Mouse (Mus musculus) midbrain, embryonic 14.5 days (tissue): ENCODE measurements around the gene Hoxa7. TPM values are rescaled to one million over a fixed set of nuclear protein-coding genes. Genes with fewer than 3 reads are reported as not detected.

Source experiments
- ATAC-seq: fragments of 200-750 bp; cut with Nextera tagmentation; 2 replicates; pipeline ENCODE4 v1.8.0; 2017; ENCODE audit warnings: moderate number of reproducible peaks, moderate library complexity; ENCODE audit not compliant: low FRiP score, low TSS enrichment
- DNase-seq: peaks from one replicate; pipeline ENCODE4 v3.0.0-alpha.2; 2015
- H3K27ac ChIP-seq: fragments of 300-500 bp; sonication (generic); replicated peaks from 2 replicates; pipeline ENCODE4 v1.5.1; 2014; ENCODE audit warnings: mild to moderate bottlenecking, low read depth, low read length, moderate library complexity
- H3K27me3 ChIP-seq: fragments of 300-500 bp; sonication (generic); 2 replicates; pipeline ENCODE4 v1.6.1; 2014; ENCODE audit warnings: low read length, control low read depth, mixed read lengths; ENCODE audit not compliant: control insufficient read depth, insufficient read depth
- H3K36me3 ChIP-seq: fragments of 300-500 bp; sonication (generic); 2 replicates; pipeline ENCODE4 v1.6.1; 2014; ENCODE audit warnings: low read length, control low read depth; ENCODE audit not compliant: control insufficient read depth, insufficient read depth
- H3K4me1 ChIP-seq: fragments of 300-500 bp; sonication (generic); 2 replicates; pipeline ENCODE4 v1.6.1; 2014; ENCODE audit warnings: mild to moderate bottlenecking, antibody characterized with exemption, low read length, control low read depth; ENCODE audit not compliant: control insufficient read depth, insufficient read depth
- H3K4me2 ChIP-seq: fragments of 300-500 bp; sonication (generic); 2 replicates; pipeline ENCODE4 v1.6.1; 2014; ENCODE audit warnings: mild to moderate bottlenecking, low read length, moderate library complexity
- H3K4me3 ChIP-seq: fragments of 300-500 bp; sonication (generic); replicated peaks from 2 replicates; pipeline ENCODE4 v1.5.1; 2014; ENCODE audit warnings: low read depth, low read length
- H3K9ac ChIP-seq: fragments of 300-500 bp; sonication (generic); replicated peaks from 2 replicates; pipeline ENCODE4 v1.6.1; 2014; ENCODE audit warnings: mild to moderate bottlenecking, low read length, moderate library complexity
- H3K9me3 ChIP-seq: fragments of 300-500 bp; sonication (generic); 2 replicates; pipeline ENCODE4 v1.6.1; 2016; ENCODE audit warnings: low read length, control low read depth, mixed read lengths; ENCODE audit not compliant: control insufficient read depth
- WGBS: fragments of 180-500 bp; shearing (Covaris S2); extraction: QIAGEN DNeasy Blood & Tissue Kit; methylation state at CpG from one replicate; pipeline ENCODE4 v1.1.7; 2014; 5-methylcytosine and 5-hydroxymethylcytosine counted together
- polyA plus RNA-seq: library from polyadenylated mRNA; unstranded; fragments of >200 nt; fragmentation: Nextera tagmentation; extraction: Ambion mirVana; gene quantifications from 2 replicates; pipeline ENCODE4 v1.2.1, GENCODE M21; 2014

Hoxa7 gene
- polyA plus RNA-seq, 1 experiment from 2014 or later, result not detected

DNA sequence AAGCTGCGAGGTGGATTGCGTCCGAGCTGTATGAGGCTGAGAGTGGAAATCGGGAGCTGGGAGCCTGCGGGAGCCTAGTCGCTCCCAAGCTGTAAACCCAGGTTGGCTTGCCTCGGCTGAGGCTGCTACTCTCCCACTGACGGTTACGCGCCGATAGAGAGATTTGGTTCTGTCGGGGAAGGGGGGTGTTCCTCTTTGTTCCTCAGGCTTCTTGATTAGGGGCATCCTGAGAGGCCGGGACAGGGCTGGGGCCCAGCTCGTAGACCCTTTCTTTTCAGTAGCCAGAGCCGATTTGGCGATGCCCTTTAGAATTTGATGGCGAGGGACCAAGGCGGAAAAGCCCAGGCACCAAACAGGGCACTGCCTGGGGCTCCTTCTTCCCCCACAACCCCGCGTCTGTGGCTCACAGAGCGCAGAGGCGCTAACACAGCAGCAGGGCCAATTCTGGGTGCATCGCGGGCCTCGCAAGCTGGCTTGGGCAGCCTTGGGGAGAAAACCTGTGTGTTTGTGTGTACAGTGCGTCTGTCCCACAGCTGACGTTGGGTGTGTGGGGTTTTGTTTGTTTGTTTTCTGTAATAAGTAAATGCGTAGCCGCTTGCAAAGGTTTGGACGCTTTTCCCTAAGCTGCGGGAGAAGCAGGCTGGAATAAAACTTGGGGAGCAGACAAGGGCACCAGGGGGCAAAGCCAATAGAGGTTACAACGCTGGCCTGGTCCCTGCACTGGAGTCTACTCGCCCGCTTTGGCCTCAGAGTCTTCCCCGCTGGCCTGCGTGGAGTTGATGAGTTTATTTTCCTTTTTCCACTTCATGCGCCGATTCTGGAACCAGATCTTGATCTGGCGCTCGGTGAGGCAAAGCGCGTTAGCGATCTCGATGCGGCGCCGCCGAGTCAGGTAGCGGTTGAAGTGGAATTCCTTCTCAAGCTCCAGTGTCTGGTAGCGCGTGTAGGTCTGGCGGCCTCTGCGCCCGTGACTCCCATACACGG is 15.7 kb downstream of the Hoxa7 start:
- H3K27ac ChIP-seq, result no peak overlapping the region
- ATAC-seq, result no peak
- no peaks in the 10 kb centered on the region for H3K4me1 ChIP-seq
- DNase-seq, result no peak
- no peak overlapping the region for H3K4me2 ChIP-seq
- no peak overlapping the region for H3K9ac ChIP-seq
- WGBS, result under 1% methylated on average over 55 of the region's 55 CpGs
- H3K9me3 ChIP-seq, result no peaks in the 10 kb centered on the region
- H3K36me3 ChIP-seq, result no peaks in the 10 kb centered on the region
- H3K4me3 ChIP-seq, result no peak overlapping the region
- peaks cover 99% of the 10 kb centered on the region for H3K27me3 ChIP-seq

DNA sequence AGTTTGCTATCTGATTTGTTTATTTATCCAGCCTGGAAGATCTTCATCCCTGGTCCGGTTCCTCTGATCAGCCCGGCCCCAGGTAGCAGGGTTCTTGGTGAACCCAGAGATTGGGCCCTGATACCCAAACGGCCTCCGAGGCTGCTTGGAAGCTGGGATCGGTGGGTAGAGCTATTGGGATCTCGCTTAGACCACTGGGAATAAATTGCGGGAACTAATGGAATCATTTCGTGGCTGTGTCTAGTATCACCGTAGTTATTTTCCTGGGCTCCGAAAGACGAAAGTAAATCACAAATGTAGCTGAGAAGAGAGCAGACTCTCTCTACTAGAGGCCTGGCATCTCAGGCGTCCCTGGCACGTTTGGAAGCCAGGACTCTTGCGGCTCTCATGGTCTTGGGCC is 16.4 kb downstream of the Hoxa7 start:
- WGBS, result 5% methylated on average over 14 of the region's 14 CpGs
- DNase-seq, result no peak
- no peak overlapping the region for H3K4me3 ChIP-seq
- no peak overlapping the region for H3K27ac ChIP-seq
- H3K4me1 ChIP-seq, result no peaks in the 10 kb centered on the region
- no peaks in the 10 kb centered on the region for H3K36me3 ChIP-seq
- no peaks in the 10 kb centered on the region for H3K9me3 ChIP-seq
- H3K9ac ChIP-seq, result no peak overlapping the region
- ATAC-seq, result no peak
- H3K27me3 ChIP-seq, result peaks cover 100% of the 10 kb centered on the region
- no peak overlapping the region for H3K4me2 ChIP-seq

GRCm38 (mm10) chr6:52204050-52204752 is 17.5 kb downstream of the Hoxa7 start, which contains the start of gene Hoxa5:
TSS of gene Hoxa5 (minus strand) at chr6:52204587.
- DNase-seq (no peak), ATAC-seq (no peak)
- Histone ChIP-seq H3K4me3 (no peak within 1 kb of the TSS), H3K27me3 (peaks cover 100% of the 10 kb centered on the region), H3K27ac (no peak within 1 kb of the TSS), H3K4me2 (peak within 1 kb of the TSS; percentile 29), H3K36me3 (no peaks in the 10 kb centered on the region), H3K4me1 (no peaks in the 10 kb centered on the region), H3K9me3 (no peaks in the 10 kb centered on the region), H3K9ac (no peak within 1 kb of the TSS)
- WGBS, result under 1% methylated on average over 65 of the region's 65 CpGs

GRCm38 (mm10) chr6:52203371-52204049 is 18.1 kb downstream of the Hoxa7 start:
- Histone ChIP-seq H3K4me3 (no peak overlapping the region), H3K4me2 (peak overlapping the region; percentile 29), H3K27me3 (peaks cover 100% of the 10 kb centered on the region), H3K27ac (no peak overlapping the region), H3K9ac (no peak overlapping the region), H3K9me3 (no peaks in the 10 kb centered on the region), H3K36me3 (no peaks in the 10 kb centered on the region), H3K4me1 (no peaks in the 10 kb centered on the region)
- WGBS, result 1% methylated on average over 46 of the region's 46 CpGs
- ATAC-seq, result no peak
- no peak for DNase-seq

DNA sequence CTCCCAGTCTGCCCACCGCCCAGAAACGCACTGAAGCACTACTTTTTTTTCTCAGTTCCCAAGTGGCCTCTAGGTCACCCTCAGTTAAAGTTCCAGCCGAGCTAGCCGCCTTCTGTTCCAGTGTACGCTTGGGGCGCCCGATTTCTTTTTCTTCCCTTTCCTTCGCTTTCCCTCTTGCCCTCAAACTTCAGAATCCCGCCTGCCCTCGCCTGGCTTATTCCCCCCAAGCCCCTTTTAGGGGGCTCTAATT is 18.6 kb downstream of the Hoxa7 start:
- H3K4me3 ChIP-seq, result no peak overlapping the region
- peaks cover 100% of the 10 kb centered on the region for H3K27me3 ChIP-seq
- H3K9me3 ChIP-seq, result no peaks in the 10 kb centered on the region
- no peaks in the 10 kb centered on the region for H3K4me1 ChIP-seq
- no peak overlapping the region for H3K27ac ChIP-seq
- no peak for ATAC-seq
- no peak overlapping the region for H3K4me2 ChIP-seq
- DNase-seq, result no peak
- no peaks in the 10 kb centered on the region for H3K36me3 ChIP-seq
- H3K9ac ChIP-seq, result no peak overlapping the region
- under 1% methylated on average over 10 of the region's 10 CpGs for WGBS

DNA sequence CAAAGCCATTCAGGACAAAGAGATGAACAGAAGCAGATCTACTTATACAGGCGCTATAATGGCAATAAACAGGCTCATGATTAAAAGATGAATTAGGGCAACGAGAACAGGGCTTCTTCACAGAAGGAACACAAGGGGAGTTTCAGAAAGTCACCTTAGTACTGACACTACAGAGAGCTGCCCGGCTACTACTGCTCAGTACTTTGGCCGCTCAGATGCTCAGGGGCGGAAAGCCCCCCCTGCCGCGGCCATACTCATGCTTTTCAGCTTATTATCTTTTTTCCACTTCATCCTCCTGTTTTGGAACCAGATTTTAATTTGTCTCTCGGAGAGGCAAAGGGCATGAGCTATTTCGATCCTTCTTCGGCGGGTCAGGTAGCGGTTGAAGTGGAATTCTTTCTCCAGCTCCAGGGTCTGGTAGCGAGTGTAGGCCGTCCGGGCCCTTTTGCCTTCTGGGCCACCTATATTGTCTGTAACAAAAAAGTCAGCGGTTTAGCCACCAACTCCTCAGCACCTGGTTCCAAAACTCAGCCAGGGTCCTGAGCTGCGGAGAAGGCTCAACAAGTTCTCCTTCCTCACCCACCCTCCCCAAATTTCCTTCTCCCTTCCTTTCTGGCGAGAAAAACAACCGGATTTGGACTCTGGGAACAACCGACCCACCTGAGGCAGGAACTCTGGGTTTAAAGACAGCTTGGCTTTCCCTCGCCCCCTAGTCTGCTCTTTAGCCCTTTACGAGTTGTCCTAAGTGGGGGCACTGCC is 19.1 kb downstream of the Hoxa7 start:
- Histone ChIP-seq H3K4me2 (no peak overlapping the region), H3K36me3 (no peaks in the 10 kb centered on the region), H3K4me1 (no peaks in the 10 kb centered on the region), H3K27ac (no peak overlapping the region), H3K27me3 (peaks cover 100% of the 10 kb centered on the region), H3K9ac (no peak overlapping the region), H3K4me3 (no peak overlapping the region), H3K9me3 (no peaks in the 10 kb centered on the region)
- ATAC-seq (no peak), DNase-seq (no peak)
- WGBS, result 2% methylated on average over 22 of the region's 22 CpGs

- no peak overlapping the region for H3K4me3 ChIP-seq
- no peak overlapping the region for H3K4me2 ChIP-seq
- no peaks in the 10 kb centered on the region for H3K4me1 ChIP-seq
- H3K27me3 ChIP-seq, result peaks cover 100% of the 10 kb centered on the region
- no peaks in the 10 kb centered on the region for H3K9me3 ChIP-seq
- no peaks in the 10 kb centered on the region for H3K36me3 ChIP-seq
- H3K27ac ChIP-seq, result no peak overlapping the region
- WGBS, result 13% methylated on average over 1 of the region's 1 CpGs
- no peak overlapping the region for H3K9ac ChIP-seq
- DNase-seq (no peak), ATAC-seq (no peak)
Observed at GRCm38 (mm10) chr6:52201269-52201668, 20.4 kb downstream of the Hoxa7 start.

GRCm38 (mm10) chr6:52200751-52201250 is 20.9 kb downstream of the Hoxa7 start:
- Histone ChIP-seq H3K27me3 (peaks cover 100% of the 10 kb centered on the region), H3K27ac (no peak overlapping the region), H3K9me3 (no peaks in the 10 kb centered on the region), H3K36me3 (no peaks in the 10 kb centered on the region), H3K4me1 (no peaks in the 10 kb centered on the region), H3K4me2 (no peak overlapping the region), H3K9ac (no peak overlapping the region), H3K4me3 (no peak overlapping the region)
- DNase-seq (no peak), ATAC-seq (no peak)
- WGBS, result 6% methylated on average over 10 of the region's 10 CpGs
